Mouse (Mus musculus) ES-E14 (cell line): ENCODE measurements around the gene Tomm34. TPM values are rescaled to one million over a fixed set of nuclear protein-coding genes. Genes with fewer than 3 reads are reported as not detected.
A peak's percentile ranks its signal among the peaks of the same experiment; 100 is the strongest.

Source experiments
- DNase-seq: peaks from one replicate; pipeline ENCODE4 v3.0.0-alpha.2; 2013; ENCODE audit warnings: low read depth, low spot score
- H3K27ac ChIP-seq: 2 replicates; pipeline ENCODE4 v1.5.1; 2012; ENCODE audit warnings: low read depth, mild to moderate bottlenecking, low read length, moderate library complexity, mixed read lengths; ENCODE audit not compliant: poor library complexity, insufficient read depth, severe bottlenecking
- H3K36me3 ChIP-seq: 2 replicates; pipeline ENCODE4 v1.6.1; 2012; ENCODE audit warnings: mild to moderate bottlenecking, low read length, moderate library complexity, mixed read lengths; ENCODE audit not compliant: control insufficient read depth, poor library complexity, insufficient read depth, severe bottlenecking
- H3K4me1 ChIP-seq, 2 experiments: fragments of 150-350 bp in 1 of 2; sonication (generic) in 1 of 2; 2 replicates each; pipeline ENCODE4 v1.6.1; 2012; ENCODE audit warnings: low read length in 2 of 2, mild to moderate bottlenecking in 1 of 2, mixed read lengths in 1 of 2; ENCODE audit not compliant: control insufficient read depth in 2 of 2, insufficient read depth in 2 of 2, poor library complexity in 1 of 2
- H3K4me3 ChIP-seq, 2 experiments: fragments of 150-350 bp in 1 of 2; sonication (generic) in 1 of 2; 2 replicates each; pipeline ENCODE4 v1.5.1; 2012; ENCODE audit warnings: low read length in 2 of 2, low read depth in 1 of 2, mild to moderate bottlenecking in 1 of 2, mixed read lengths in 1 of 2; ENCODE audit not compliant: insufficient read depth in 1 of 2, poor library complexity in 1 of 2, severe bottlenecking in 1 of 2
- H3K9ac ChIP-seq: 2 replicates; pipeline ENCODE4 v1.6.1; 2012; ENCODE audit warnings: low read depth, mild to moderate bottlenecking, low read length, mixed read lengths; ENCODE audit not compliant: poor library complexity, insufficient read depth, severe bottlenecking
- H3K9me3 ChIP-seq: fragments of 150-350 bp; sonication (generic); 2 replicates; pipeline ENCODE4 v1.6.1; 2012; ENCODE audit warnings: low read depth, mild to moderate bottlenecking, low read length; ENCODE audit not compliant: control insufficient read depth, insufficient read depth
- CHD2 ChIP-seq: IDR thresholded peaks from 2 replicates; pipeline ENCODE4 v1.6.1; 2014; ENCODE audit warnings: mild to moderate bottlenecking, low read depth, low read length, inconsistent platforms
- HCFC1 ChIP-seq: IDR thresholded peaks from 2 replicates; pipeline ENCODE4 v1.6.1; 2012; ENCODE audit warnings: low read length, inconsistent platforms, borderline replicate concordance; ENCODE audit not compliant: insufficient read depth
- MAFK ChIP-seq: IDR thresholded peaks from 2 replicates; pipeline ENCODE4 v1.6.1; 2014; ENCODE audit warnings: mild to moderate bottlenecking, low read depth, low read length, inconsistent platforms; ENCODE audit not compliant: insufficient read depth
- ZC3H11A ChIP-seq: IDR thresholded peaks from 2 replicates; pipeline ENCODE4 v1.6.1; 2012; ENCODE audit warnings: low read depth, mild to moderate bottlenecking, inconsistent platforms, low read length, borderline replicate concordance
- ZNF384 ChIP-seq: IDR thresholded peaks from 2 replicates; pipeline ENCODE4 v1.6.1; 2012; ENCODE audit warnings: low read depth, low read length, inconsistent platforms
- in situ Hi-C, 2 experiments: fragments of 600-800 bp; cut with MboI; formaldehyde crosslinking; loops; one replicate each; pipeline ENCODE4 v1.15.1; 2025; ENCODE audit warnings: low sequenced_read_pairs in 2 of 2, inconsistent platforms in 1 of 2; ENCODE audit not compliant: unreplicated experiment in 2 of 2
- total RNA-seq: library from RNA; depleted of rRNA; stranded (reverse); fragments of 300-350 nt; gene quantifications from 2 replicates; pipeline ENCODE4 v1.2.3, GENCODE M21; 2012

Tomm34 gene
- total RNA-seq, 1 experiment = 41.5 TPM

DNA sequence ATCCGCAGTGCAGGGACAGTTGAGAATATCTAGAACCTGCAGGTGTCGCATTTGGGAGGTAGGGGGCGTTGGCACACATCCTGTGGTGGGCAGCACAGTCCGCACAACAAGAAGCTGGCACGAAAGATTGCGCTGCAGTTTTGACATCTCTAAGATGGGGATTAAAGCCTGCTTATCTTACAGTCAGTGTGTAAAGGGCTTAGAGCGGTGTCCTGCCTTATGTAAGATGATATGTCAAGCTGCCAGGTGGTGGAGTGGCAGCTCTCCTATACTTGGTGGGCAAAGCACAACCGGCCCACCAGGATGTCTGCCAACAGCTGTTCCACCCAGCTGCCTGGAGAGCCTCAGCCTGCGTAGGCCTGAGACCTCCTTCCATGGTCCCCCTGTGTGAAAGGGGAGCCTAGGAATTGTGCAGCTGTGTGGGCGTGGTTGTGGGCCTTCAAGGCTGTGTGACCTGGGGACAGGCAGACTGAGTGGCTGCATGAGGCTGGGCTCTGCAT, 34.4 kb downstream of the Tomm34 start:
- no peak overlapping the region for H3K4me3 ChIP-seq
- no peak for DNase-seq
- H3K9ac ChIP-seq = no peak overlapping the region
- no peaks in the 10 kb centered on the region for H3K36me3 ChIP-seq
- TF ChIP-seq ZNF384 (no peak), HCFC1 (no peak), MAFK (no peak), CHD2 (no peak)
- peaks cover 0 to 2% of the 10 kb centered on the region in 2 experiments; a peak in 1 of 4 replicates for H3K4me1 ChIP-seq
- no peaks in the 10 kb centered on the region for H3K9me3 ChIP-seq
- in situ Hi-C loops = no loop called here
- H3K27ac ChIP-seq = no peak overlapping the region

DNA sequence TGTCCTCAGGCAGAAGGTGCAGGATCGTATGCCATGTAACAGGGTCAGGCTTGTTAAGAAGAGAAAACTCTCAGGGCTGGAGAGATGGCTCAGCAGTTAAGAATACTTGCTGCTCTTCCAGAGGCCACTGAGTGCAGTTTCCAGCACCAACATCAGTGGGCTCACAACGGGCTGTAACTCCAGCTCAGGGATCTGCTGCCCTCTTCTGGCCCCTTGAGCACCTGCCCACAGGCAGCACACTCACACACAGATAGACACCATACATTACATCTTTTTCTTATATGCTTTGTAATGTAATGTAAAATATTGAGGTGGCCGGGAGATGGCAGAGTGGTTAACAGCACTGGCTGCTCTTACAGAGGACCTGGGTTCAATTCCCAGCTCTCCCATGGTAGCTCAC, 38.0 kb downstream of the Tomm34 start:
- Histone ChIP-seq H3K36me3 (no peaks in the 10 kb centered on the region), H3K9me3 (no peaks in the 10 kb centered on the region), H3K27ac (no peak overlapping the region), H3K4me1 (peaks cover 0 to 2% of the 10 kb centered on the region in 2 experiments; a peak in 1 of 4 replicates), H3K4me3 (no peak overlapping the region), H3K9ac (no peak overlapping the region)
- in situ Hi-C loops = no loop called here
- TF ChIP-seq HCFC1 (no peak), CHD2 (no peak), MAFK (no peak), ZC3H11A (no peak), ZNF384 (no peak)
- DNase-seq = no peak

DNA sequence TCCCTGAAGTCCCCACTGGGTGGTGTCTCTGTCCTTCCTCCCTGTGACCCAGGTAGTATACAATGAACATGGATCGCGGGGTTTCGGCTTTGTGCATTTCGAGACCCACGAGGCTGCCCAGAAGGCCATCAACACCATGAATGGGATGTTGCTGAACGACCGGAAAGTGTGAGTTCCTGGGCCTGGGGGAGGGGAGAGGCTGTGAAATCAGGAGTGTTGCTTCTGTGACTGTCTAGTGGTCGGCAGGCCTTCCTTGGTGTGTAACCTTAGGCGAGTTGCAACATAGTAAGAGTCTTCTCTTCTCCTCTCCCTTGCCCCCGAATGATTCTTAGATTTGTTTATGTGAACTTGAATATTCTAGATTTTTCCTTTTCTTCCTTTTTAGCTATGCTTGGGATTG, 39.8 kb downstream of the Tomm34 start:
- Histone ChIP-seq H3K36me3 (no peaks in the 10 kb centered on the region), H3K4me1 (peaks cover 0 to 2% of the 10 kb centered on the region in 2 experiments; a peak in 1 of 4 replicates), H3K4me3 (no peak overlapping the region), H3K9ac (no peak overlapping the region), H3K9me3 (no peaks in the 10 kb centered on the region), H3K27ac (no peak overlapping the region)
- no peak for DNase-seq
- in situ Hi-C loops = no loop called here
- TF ChIP-seq ZNF384 (no peak), HCFC1 (no peak), MAFK (no peak), CHD2 (no peak), ZC3H11A (no peak)

- H3K4me3 ChIP-seq = peak within 1 kb of the TSS in 1 of 2 experiments; percentile 33; a peak in 1 of 4 replicates
- in situ Hi-C loops = no loop called here
- DNase-seq = no peak
These were observed 45.8 kb downstream of the Tomm34 start, which contains the start of gene Pabpc1l for GRCm38 (mm10) chr2:164025150-164025549. Gene Pabpc1l, plus strand, starts transcription at chr2:164025450.

DNA sequence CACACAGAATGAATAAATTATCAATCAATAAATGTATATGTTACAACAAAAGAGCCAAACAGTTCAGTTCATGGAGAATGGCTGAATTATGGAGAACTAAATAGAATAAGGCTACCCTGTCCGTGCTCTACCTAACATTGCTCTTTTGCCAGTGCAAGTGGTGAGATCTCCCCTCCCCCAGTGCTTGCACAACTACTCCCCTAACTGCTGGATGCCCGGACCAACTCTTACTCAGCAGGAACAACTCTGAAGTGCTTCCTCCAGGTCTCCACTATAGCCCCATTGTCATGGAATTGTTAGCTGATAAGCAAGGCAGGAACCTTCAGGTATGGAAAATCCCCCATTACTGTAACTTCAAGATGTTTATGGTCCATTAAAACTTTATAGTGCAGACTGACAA, 48.9 kb downstream of the Tomm34 start:
- no peak overlapping the region for H3K9ac ChIP-seq
- TF ChIP-seq ZNF384 (no peak), MAFK (no peak), ZC3H11A (no peak), HCFC1 (no peak), CHD2 (no peak)
- no peak overlapping the region for H3K4me3 ChIP-seq
- peaks cover 0 to 5% of the 10 kb centered on the region in 2 experiments; a peak in 1 of 4 replicates for H3K4me1 ChIP-seq
- no peak for DNase-seq
- in situ Hi-C loops = no loop called here
- no peak overlapping the region for H3K27ac ChIP-seq
- H3K9me3 ChIP-seq = no peaks in the 10 kb centered on the region
- H3K36me3 ChIP-seq = peaks cover 10% of the 10 kb centered on the region

More at GRCm38 (mm10) chr2:164025150-164025549, 45.8 kb downstream of the Tomm34 start, which contains the start of gene Pabpc1l:
- H3K4me1 ChIP-seq = peaks cover 0 to 5% of the 10 kb centered on the region in 2 experiments; a peak in 1 of 4 replicates
- H3K36me3 ChIP-seq = no peaks in the 10 kb centered on the region
- H3K27ac ChIP-seq = no peak within 1 kb of the TSS
- H3K9me3 ChIP-seq = no peaks in the 10 kb centered on the region
- H3K9ac ChIP-seq = no peak within 1 kb of the TSS
- no peak for TF ChIP-seq ZNF384
- no peak for TF ChIP-seq HCFC1
- TF ChIP-seq MAFK = no peak
- no peak for TF ChIP-seq CHD2
- TF ChIP-seq ZC3H11A = no peak
